Mouse (Mus musculus) mouse trophoblast stem cell (cell line): ENCODE data around the gene Atp1a3.

Source experiments
- in situ Hi-C, 2 experiments: fragments of 300-500 bp; cut with MseI, MboI; formaldehyde crosslinking; loops; 2 replicates in 1 of 2; 3 replicates in 1 of 2; pipeline ENCODE4 v1.15.1; 2025

The Atp1a3 gene

DNA sequence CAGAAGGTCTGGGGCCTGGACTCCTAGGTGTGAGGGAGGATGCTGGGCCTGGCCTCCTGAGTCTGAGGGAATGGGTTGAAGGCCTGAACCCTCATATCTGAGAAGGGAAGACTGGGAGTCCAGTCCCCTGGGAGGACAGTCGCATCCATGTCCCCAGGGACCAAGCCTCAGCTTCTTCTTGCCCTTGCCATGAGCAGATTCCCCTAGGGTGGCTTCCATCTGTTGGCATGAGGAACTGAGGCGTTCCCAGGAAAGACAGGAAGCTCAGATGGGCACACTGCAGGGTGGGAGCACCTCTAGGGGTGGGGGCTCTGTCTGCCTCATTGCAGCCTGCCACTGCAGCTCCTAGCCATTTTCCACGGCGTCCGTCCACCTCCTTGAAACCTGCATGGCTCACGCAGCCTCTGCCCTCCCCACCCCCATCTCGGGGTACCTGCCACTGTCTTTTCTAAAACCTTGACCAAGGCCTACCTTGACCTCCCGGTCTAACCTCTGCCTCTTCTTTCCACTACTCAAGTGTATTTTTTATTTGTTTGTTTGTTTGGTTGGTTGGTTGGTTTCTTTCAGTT, 1.9 kb downstream of the Atp1a3 start:
- in situ Hi-C loops, result no loop called here

DNA sequence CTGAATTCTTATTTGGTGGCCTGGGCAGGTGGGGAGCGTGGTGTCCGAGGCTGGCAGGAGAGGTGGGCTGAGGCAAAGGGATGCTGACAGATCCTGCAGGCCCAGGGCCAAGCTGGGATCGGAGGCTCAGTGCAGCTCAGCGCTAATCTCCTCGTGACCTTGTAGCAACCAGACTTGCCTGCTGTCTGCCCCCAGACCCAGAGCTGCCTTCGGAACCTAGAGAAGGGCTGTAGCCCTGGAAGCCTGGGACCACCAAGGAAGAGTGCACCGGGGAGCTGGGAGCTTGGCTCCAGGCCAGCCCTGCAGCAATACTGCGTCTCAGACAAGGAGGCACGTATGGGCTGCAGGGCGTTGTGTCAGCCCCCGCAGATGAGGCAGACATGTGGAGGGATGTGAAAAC, 2.5 kb downstream of the Atp1a3 start:
- in situ Hi-C loops, result no loop called here

DNA sequence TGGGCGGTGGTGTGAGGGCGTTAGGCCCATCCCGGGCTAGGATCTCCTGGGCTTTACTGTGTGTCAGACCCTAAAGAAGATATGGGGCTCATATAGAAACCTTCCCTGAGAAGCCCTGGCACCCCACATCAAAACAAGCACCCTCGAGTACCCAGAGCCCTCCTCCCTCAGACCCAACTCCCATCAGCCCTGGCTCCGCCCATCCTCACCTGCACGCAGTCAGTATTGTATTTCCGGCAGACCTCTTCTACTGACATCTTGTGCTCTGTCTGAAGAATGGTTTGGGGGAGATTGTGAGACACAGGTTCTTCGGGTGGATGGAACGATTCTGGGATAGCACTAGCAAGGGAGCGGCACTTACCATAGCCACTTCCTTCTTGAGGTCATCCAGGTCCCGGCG, 5.0 kb downstream of the Atp1a3 start:
- in situ Hi-C loops, result no loop called here

DNA sequence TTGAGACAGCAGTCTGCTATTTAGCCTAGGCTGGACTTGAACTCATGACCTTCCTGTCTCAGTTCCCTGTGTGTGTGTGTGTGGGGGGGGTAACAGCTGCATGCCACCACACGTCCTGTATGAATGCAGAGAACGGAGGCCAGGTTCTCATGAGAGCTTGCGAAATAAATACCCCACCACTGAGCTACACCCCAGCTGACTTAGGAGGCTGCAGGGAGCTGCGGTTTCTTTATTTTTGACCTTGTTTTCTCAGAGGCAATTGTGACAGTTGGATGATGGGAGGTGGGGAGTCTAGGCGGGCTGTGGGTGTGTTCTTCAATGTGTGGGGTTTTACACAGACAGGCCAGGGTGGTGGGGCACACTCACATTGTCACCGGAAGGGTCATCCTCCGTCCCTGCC, 5.5 kb downstream of the Atp1a3 start:
- in situ Hi-C loops, result no loop called here

DNA sequence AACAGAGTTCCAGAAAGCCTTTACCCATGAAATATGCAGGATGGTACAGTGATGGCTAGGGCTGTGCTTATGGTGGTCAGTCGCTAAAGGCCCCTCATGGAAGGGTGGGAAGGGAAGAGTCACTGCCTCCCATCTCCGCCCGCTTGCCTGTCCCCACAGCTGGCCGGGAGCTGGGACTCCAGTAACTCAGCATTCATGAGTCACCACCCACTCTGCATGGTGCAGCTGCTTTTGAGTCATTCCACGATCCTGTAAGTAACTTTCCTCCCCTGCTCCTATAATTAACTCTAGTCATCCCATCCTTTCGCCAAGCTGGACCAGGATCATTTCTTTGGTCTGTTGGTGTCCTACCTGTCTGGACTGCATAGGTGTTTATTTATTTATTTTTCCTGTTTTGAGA, 12.7 kb downstream of the Atp1a3 start:
- in situ Hi-C loops, result no loop called here

DNA sequence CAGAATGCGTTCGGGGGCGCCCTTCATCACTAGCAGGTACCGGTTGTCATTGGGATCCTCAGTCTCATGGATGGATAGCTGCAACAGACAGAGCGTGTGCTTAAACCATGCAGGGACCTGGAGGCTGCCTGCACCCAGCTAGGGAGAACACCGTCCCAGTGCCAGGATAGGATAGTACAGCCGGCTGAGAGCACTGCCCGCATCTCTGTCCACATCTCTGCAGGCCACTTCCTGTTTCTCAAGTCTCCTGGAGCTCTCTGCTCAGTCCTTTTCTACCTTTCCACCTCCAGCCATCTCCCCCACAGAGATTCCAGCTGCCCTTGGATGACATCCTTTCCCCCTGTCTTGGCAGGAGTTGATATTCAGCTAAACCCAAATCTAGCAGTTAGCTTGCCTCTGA, 15.3 kb downstream of the Atp1a3 start:
- in situ Hi-C loops, result no loop called here

DNA sequence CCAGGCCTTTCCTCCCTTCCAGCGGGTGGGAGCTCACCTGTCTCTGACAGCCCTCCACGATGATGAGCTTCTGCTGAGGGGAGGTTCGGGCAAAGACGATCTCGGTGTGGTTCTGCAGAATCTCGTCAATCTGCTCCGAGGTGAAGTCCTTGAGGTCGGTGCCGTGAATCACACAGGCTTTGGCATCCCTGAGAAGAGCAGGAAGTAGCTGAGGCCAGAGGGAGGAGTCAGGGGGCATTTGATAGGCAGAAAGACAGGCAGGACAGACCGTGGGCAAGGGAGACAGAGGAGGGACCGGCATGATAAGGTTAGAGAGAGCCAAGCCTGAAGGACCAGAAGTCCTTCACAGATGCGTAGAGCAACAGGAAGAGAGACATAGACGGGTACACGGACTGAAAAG, 17.8 kb downstream of the Atp1a3 start:
- in situ Hi-C loops, result no loop called here

DNA sequence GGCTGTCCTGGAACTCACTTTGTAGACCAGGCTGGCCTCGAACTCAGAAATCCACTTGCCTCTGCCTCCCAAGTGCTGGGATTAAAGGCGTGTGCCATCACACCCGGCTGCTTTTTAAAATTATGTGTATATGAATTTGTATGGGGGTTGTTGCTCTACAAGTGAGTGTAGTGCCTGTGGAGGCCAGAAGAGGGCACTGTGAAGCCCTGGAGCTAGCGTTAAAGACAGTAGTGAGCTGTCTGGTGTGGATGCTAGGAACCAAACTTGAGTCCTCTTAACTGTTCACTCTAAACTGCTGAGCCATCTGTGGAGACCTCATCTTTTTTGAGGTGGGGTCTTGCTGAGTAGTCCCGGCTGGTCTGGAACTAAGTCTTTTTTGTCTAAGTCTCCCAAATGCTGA, 20.0 kb downstream of the Atp1a3 start:
- in situ Hi-C loops, result no loop called here

DNA sequence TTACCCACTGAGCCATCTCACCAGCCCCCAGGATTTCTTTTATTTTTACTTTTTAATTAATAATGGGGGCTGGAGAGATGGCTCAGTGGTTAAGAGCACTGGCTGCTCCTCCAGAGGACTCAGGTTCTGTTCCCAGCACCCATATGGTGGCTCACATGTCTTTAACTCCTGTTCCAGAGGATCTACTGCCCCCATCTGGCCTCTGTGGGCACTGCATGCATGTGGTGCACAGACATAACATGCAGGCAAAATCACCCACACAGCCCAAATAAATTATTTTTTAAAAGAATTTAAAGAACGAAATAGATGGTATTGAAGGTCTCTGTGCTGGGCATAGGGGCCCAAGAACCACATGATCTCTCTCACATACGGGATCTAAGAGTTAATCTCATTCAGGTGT, 21.5 kb downstream of the Atp1a3 start:
- in situ Hi-C loops, result no loop called here

DNA sequence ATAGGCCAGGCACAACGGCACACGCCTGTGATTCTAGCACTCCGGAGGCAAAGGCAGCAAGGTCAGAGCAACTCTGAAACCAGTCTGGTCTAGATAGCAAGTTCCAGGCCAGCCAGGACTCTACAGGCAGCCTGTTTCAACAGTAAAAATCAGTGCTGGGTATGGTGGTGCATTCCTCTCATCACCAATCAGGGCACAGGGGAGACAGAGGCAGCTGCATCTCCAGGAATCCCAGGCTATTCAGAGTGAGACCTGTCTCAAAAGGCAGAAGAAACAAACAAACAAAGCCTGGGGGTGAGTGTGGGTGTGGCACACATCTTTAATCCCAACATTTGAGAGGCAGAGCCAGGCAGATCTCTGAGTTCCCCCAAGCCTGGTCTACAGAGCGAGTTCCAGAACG, 22.4 kb downstream of the Atp1a3 start:
- in situ Hi-C loops, result no loop called here

DNA sequence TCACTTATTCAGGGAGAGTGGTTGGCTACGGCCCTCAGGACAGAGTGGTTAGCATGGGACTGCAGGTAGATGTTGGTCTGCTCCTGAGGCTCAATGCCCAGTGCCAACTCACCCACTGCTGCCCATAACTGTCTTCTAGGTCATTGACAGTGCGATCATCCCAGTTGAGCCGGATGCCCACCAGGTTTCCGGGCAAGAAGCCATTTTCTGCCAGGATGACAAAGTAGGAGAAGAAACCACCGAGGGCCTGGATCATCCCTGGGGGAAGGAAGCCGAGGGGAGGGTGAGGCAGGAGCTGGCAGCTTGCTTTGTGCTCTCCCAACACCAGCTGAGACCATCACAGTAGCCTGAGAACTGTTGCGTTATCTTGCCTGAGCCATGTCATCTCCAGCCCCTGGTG, 25.3 kb downstream of the Atp1a3 start:
- in situ Hi-C loops, result no loop called here

DNA sequence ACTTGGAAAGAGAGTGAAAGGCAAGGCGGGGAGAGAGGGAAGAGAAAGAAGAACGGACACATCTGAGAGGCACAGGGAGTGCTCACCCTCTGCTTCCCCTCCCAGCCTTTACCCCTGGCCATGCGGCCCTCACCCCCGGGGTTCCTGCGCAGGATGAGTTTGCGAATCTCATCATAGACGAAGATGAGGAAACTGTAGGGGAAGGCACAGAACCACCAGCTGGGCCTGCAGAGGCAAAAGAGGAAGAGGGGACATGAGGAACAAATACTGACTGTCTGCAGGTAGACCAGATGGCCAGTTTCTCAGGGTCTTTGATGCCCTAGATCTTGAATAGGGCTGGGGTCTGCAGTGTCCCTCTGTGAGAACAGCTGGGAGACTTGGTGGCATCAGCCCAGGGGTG, 27.0 kb downstream of the Atp1a3 start:
- in situ Hi-C loops, result no loop called here

DNA sequence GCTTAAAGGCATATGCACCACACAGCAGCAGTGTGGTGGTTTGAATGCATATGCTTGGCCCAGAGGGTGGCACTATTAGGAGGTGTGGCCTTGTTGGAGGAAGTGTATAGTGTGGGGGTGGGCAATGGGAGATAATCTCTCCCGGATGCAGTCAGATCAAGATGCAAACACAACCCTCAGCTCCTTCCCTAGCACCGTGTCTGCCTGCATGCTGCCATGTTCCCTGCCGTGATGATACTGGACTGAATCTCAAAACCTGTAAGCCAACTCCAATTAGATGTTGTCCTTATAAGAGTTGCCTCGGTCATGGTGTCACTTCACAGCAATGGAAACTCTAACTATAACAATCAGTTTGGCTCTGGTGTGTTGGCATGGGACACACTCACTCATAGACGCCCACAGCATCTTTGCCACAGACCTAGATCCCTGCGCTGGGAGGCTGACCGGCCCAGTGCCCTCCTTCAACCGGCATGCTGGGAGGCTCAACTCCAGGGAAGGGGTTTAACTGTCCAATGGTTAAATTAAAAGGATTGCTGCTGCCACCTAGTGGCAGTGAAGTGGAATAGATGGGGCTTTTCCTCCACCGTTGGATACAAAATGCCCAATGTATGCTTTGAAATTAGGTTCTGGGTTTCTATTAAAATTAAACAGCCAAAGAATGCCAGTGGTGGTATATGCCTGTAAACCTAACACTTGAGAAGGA, 30.7 kb downstream of the Atp1a3 start:
- in situ Hi-C loops, result no loop called here

DNA sequence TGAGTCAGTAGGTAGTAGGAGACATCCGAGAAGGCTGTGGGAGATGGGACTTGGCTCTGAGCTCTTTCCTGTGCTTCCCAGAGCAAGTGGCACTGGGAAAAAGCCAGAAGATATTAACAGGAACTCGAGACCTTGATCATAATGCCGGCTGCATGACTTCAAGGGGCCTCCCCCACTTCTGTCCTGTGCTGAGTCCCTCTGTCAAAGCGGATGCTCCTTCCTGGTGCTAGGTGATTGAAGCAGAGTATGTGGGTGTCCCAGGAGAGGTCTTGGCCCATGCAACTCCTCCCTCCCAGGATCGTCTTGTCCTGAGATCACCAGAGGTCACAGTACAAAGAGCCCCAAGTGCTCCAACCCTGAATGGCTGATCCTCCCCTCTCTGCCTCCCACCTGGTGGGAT, 31.9 kb downstream of the Atp1a3 start:
- in situ Hi-C loops, result no loop called here

DNA sequence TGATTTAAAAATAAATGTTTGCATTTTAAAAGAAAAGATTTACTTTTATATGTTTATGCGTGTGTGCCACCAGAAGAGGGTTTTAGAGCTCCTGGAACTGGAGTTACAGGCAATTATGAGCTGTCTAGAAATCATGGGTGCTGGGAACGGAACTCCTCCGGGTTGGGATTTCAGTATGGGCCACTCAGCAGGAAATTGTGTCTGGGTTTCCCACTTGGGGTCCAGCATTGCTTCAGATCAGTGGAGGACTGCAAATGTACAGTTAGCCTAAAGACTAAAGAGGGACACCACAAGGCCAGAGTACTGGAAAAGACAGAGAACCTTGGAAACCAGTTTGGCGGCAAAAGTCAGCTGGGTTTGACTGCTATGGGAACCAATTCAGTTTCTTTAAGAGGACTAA, 32.5 kb downstream of the Atp1a3 start:
- in situ Hi-C loops, result no loop called here

DNA sequence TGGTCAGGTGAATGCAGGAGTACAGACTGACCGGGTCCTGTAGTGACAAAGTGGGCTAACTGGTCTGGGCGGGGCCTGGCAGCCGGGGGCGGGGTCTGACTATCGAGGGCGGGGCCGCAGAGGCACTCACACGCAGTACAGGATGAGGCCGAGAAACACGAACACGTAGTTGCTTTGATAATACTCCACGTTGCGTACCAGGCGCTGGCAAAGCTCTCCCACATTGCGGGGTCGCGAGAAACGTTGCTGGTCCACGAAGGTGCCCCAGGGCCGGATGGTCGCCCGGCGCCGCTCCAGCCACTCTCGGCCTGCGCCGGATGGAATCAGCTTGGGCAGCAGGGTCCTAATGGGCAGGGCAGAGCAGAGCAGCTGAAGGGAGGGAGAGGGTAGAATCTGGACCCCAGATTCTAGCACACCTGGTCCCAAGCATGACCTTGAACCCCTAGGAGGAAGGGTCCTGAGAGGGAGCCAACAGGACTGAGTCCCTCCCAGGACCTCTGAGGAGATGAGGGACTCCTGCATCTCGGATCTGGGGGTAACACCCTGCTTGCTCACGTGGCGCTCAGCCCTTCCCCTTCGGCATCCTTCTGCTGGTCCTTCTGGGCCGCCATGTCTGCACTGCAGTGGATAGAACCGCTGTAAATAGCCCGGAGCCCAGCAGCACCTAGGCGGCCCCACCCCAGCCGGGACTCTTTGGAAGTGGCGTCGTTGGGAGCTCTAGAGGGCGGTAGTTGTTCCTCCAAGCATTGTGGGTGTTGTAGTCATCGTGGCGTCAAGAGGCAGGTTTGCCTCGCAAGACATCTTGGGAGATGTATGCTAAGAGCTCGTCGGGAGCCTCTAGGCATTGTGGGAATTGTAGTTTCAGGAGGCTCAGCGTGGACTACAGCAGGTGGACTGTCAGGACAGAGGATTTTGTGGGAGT, 33.5 kb downstream of the Atp1a3 start, which contains the start of gene Rabac1:
Rabac1 (minus strand) TSS at position 783 of the 922 bp plus-strand sequence.
- in situ Hi-C loops, result no loop called here

DNA sequence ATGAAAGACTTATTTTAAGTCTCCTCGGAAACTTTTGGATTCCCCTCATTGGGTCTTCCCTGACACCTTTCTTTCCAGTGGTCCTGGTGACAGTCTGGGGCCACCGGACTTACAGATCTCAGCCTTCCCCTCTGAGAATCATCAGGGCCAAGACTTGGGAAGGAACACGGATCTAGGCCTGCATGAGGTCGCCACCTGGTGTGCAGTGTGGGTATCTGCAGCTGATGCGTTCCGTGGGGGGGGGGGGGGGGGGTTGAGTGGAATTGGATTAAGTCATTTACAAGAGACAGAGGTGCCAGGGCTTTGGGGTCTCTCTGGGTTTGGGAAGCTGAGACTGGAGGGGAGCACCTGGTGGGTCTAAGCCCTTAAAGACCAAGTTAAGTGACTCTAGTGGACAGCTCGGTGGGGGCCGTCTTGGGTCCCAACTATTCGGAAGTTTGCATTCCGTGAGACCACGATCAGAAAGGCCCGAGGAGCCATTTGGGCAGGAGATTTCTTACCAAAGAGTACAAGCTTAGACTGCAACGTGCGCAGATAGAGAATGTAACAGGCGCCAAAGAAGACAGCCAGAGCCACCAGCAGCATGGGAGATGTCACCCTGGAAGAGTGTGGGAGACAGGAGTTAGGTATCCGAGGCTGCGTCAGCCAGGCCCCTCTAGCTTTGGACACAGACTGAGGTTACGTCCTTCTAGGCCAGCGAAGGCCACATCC, 34.3 kb downstream of the Atp1a3 start:
- in situ Hi-C loops, result no loop called here

DNA sequence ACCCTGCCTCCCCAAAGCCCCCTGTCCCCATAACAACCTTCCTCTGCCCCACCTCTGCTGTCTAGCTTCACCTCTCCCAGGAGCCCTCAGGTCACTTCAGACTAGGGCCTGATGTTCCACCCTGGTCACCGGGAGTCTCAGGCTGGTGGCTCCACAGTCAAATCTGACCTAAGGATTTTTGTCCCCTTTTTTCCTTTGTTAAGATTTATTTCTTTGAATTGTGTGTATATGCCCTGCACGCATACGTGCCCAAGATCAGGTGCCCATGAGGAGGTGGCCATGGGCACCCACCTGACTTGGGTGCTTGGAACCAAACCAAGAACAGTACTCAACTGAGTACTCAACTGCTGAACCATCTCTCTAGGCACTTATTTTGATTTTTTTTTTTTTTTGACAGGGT, 35.4 kb downstream of the Atp1a3 start:
- in situ Hi-C loops, result no loop called here

DNA sequence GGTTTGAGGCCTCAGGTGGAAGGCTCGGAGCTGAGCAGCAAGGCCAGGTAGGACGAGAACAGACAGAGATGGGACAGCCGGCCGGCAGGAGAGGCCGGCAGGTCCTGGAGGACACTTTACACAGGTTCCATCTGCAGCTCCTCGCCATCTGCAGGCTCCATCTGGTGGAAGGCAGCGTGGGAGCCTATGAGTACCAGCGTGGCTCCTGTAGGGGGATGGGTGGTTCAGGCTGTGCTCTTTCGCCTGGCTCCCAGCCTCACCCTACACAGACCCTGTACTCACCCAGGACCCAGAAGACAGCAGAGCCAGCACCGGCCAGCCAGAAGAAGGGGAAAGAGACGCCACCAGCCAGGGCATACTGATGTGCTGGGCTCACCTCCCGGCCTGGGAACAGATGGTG, 36.0 kb downstream of the Atp1a3 start:
- in situ Hi-C loops, result loop anchor here (10.0 kb wide), 2 partner anchors 145 to 155 kb away; no protein-coding TSS in a partner anchor

DNA sequence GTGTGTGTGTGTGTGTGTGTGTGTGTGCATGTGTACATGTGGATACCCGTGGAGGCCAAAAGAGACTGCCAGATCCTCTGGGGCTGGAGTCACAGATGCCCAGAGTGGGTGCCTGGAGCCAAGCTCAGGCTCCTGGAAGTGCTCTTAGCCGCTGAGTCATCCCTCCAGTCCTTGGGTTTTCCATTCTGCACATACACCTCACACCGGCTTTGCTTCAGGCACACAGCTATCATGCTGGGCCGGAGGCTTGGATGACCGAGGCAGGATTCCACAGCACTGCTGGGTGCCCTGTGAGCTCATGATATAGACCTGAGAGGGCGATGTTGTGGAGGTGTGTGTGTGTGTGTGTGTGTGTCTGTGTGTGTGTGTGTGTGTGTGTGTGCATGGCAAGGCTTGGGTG, 37.3 kb downstream of the Atp1a3 start:
- in situ Hi-C loops, result loop anchor here (10.0 kb wide), 2 partner anchors 144 to 154 kb away; no protein-coding TSS in a partner anchor

DNA sequence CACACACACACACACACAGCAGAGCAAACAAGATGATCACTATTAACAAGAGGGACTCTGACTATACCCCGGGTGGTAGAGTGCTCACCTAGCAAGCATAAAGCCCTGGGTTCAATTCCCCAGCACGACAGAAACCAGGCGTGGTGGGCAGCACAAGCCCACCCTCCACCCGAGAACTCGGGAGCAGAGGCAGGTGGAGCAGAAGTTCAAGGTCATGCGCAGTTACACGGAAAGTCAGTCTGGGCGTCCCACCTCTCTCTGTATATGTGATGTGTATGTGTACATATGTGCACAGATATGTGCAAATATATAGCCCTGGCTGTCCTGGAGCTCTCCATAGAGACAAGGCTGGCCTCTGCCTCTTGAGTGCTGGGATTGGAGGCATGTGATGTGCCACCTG, 37.8 kb downstream of the Atp1a3 start:
- in situ Hi-C loops, result loop anchor here (10.0 kb wide), 2 partner anchors 143 to 153 kb away; no protein-coding TSS in a partner anchor
